Mouse (Mus musculus) kidney, embryonic 15.5 days (tissue): ENCODE results near the gene Smurf2. TPM values are rescaled to one million over a fixed set of nuclear protein-coding genes. Genes with fewer than 3 reads are reported as not detected.

Experiments
- ATAC-seq: fragments of 200-750 bp; cut with Nextera tagmentation; replicated peaks from 2 replicates; pipeline ENCODE4 v1.8.0; 2017; ENCODE audit warnings: moderate TSS enrichment; ENCODE audit not compliant: low FRiP score
- H3K27ac ChIP-seq: fragments of 300-500 bp; sonication (generic); 2 replicates; pipeline ENCODE4 v1.5.1; 2015; ENCODE audit warnings: mild to moderate bottlenecking, inconsistent platforms
- H3K27me3 ChIP-seq: fragments of 300-500 bp; sonication (generic); 2 replicates; pipeline ENCODE4 v1.6.1; 2015; ENCODE audit warnings: inconsistent platforms
- H3K36me3 ChIP-seq: fragments of 300-500 bp; sonication (generic); 2 replicates; pipeline ENCODE4 v1.6.1; 2015; ENCODE audit warnings: inconsistent platforms
- H3K4me1 ChIP-seq: fragments of 300-500 bp; sonication (generic); 2 replicates; pipeline ENCODE4 v1.6.1; 2015; ENCODE audit warnings: inconsistent platforms
- H3K4me2 ChIP-seq: fragments of 300-500 bp; sonication (generic); 2 replicates; pipeline ENCODE4 v1.6.1; 2015; ENCODE audit warnings: moderate library complexity, mild to moderate bottlenecking, inconsistent platforms
- H3K4me3 ChIP-seq: fragments of 300-500 bp; sonication (generic); replicated peaks from 2 replicates; pipeline ENCODE4 v1.5.1; 2015; ENCODE audit warnings: mild to moderate bottlenecking, inconsistent platforms
- H3K9ac ChIP-seq: fragments of 300-500 bp; sonication (generic); 2 replicates; pipeline ENCODE4 v1.6.1; 2015; ENCODE audit warnings: mild to moderate bottlenecking, inconsistent platforms
- H3K9me3 ChIP-seq: fragments of 300-500 bp; sonication (generic); replicated peaks from 2 replicates; pipeline ENCODE4 v1.6.1; 2016; ENCODE audit warnings: inconsistent platforms
- WGBS: fragments of 180-500 bp; shearing (Covaris S2); methylation state at CpG from one replicate; pipeline ENCODE4 v1.1.7; 2015; ENCODE audit warnings: mixed read lengths; 5-methylcytosine and 5-hydroxymethylcytosine counted together
- polyA plus RNA-seq: library from polyadenylated mRNA; unstranded; fragments of >200 nt; fragmentation: Nextera tagmentation; extraction: Ambion mirVana; gene quantifications from 2 replicates; pipeline ENCODE4 v1.2.1, GENCODE M21; 2015

The Smurf2 gene
- polyA plus RNA-seq, 1 experiment from 2014 or later, result 13.7 TPM

DNA sequence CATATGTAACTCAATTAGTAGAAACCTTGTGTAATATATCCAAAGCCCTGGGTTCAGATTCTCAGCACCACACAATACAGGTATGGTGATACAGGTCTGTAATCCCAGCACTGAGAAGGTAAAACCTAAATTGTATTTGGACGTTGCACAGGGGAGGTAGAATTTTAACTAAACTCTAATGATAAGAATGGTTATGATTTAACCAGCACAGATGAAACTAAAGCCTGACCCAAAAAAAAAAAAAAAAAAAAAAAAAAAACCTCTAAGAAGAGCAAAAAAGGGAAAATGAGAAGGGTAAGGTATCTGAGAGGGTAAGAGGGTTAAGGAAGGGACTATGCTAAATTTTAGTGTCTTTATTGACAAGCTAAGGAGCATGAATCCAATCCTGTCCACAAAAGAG, 20.7 kb downstream of the Smurf2 start:
- Histone ChIP-seq H3K4me1 (peaks cover 9% of the 10 kb centered on the region; the same call in 1 of the 2 replicates), H3K9ac (no peak overlapping the region), H3K36me3 (no peaks in the 10 kb centered on the region), H3K9me3 (no peaks in the 10 kb centered on the region), H3K27me3 (no peaks in the 10 kb centered on the region), H3K4me3 (no peak overlapping the region), H3K27ac (no peak overlapping the region), H3K4me2 (no peak overlapping the region)
- no peak for ATAC-seq
- WGBS, result 69% methylated on average over 1 of the region's 1 CpGs

DNA sequence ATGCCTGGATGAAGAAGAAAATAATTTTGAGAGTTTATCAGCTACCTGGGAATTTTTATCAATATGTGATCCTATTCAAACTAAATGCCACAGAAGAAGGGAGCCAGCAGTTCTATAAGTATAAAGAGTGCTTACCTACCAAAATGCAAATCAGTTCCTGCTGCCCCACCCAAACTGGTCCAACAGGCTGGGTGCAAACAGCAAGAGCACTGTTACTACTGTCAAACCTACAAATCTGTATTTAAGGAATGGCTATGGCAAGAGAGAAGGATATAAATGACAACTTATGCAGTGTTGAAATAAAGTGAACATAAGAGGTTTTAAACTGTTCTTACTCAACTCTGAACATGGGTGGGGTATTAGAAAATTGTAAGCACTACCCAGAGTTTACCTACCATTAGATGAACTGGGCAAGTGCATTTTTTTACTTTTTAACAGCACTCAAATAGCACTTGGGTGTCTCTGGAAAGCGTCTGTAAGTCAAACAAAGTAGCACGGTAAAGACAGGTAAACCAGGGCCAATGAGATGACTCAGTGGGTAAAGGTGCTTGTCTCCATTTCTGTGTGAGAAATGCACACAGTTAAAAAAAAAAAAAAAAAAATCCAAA, 23.9 kb downstream of the Smurf2 start:
- Histone ChIP-seq H3K4me1 (peaks cover 12% of the 10 kb centered on the region; the same call in 1 of the 2 replicates), H3K36me3 (no peaks in the 10 kb centered on the region), H3K9ac (no peak overlapping the region), H3K9me3 (no peaks in the 10 kb centered on the region), H3K27ac (no peak overlapping the region), H3K4me3 (no peak overlapping the region), H3K4me2 (no peak overlapping the region), H3K27me3 (no peaks in the 10 kb centered on the region)
- 83% methylated on average over 2 of the region's 2 CpGs for WGBS
- ATAC-seq, result no peak

- Histone ChIP-seq H3K4me2 (no peak overlapping the region), H3K27ac (no peak overlapping the region), H3K36me3 (no peaks in the 10 kb centered on the region), H3K9ac (no peak overlapping the region), H3K9me3 (no peaks in the 10 kb centered on the region), H3K4me1 (peaks cover 11% of the 10 kb centered on the region; the same call in 1 of the 2 replicates), H3K4me3 (no peak overlapping the region), H3K27me3 (no peaks in the 10 kb centered on the region)
- WGBS, result 94% methylated on average over 1 of the region's 1 CpGs
- no peak for ATAC-seq
Observed at GRCm38 (mm10) chr11:106883656-106884055, 36.9 kb downstream of the Smurf2 start.

DNA sequence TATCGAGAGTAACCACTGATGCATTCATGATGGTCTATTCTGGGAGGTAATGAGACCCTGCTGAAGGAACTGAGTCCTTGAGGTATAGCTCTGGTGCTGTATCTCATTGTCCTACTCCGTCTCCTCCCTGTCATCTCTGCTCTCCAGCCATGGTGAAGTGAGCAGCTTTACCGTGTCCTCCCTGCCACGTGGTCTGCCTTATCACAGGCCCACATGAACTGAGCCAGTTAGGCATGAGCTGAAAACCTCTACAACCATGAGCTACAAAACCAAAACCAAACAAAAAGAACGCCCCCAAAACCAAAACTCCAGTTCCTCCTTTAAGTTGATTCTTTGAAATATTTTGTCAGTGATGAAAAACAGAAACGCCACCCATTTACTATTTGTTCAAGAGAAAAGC, 47.9 kb downstream of the Smurf2 start:
- Histone ChIP-seq H3K27me3 (no peaks in the 10 kb centered on the region), H3K4me2 (no peak overlapping the region), H3K9me3 (no peaks in the 10 kb centered on the region), H3K36me3 (peaks cover 25% of the 10 kb centered on the region), H3K4me3 (no peak overlapping the region), H3K27ac (no peak overlapping the region), H3K4me1 (0 out of 2 replicates have a peak, but pooled peaks cover 7% of the 10 kb centered on the region), H3K9ac (no peak overlapping the region)
- no peak for ATAC-seq
- 86% methylated on average over 6 of the region's 6 CpGs for WGBS

DNA sequence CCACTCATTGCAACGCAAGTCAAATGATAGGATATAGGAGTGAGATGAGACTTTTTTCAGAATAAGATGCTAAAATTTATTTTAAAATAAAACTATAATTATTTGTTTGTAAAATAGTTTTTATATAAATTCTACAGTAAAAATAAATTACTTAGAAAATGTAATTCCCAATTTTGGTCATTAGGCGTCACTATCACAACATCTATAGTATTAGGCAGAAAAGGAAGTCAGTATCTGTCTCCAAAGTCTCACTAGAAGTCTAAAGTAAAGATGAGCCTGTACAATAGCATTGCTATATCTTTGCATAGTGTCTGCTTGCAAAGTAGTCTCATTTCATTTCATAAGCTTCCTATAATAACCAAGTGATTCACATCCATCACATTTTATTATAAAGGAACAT, 69.1 kb downstream of the Smurf2 start:
- H3K4me3 ChIP-seq, result no peak overlapping the region
- H3K4me1 ChIP-seq, result no peaks in the 10 kb centered on the region
- no peaks in the 10 kb centered on the region for H3K27me3 ChIP-seq
- H3K9me3 ChIP-seq, result no peaks in the 10 kb centered on the region
- peaks cover 71% of the 10 kb centered on the region for H3K36me3 ChIP-seq
- no peak overlapping the region for H3K9ac ChIP-seq
- no peak overlapping the region for H3K4me2 ChIP-seq
- H3K27ac ChIP-seq, result no peak overlapping the region
- WGBS, result 60% methylated on average over 2 of the region's 2 CpGs
- ATAC-seq, result no peak

DNA sequence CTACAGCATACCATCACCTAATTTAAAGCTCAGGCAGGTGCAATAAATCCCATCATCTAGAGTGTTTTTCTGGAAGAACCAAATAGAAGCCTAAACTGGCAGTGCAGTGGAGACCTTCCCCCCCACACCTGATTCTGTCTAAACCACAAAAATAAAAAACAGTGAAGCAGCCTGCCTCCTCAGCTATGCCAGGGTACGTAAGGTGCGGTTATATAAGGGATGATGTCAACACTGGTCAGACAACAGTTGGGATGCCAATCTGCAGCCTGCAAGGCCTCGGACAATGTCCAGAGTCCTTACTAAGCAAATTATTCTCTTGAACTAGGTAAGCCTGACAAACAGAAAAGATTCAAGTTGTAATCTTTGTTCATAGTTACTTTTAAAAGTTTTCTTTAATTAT, 78.5 kb downstream of the Smurf2 start:
- H3K9me3 ChIP-seq, result no peaks in the 10 kb centered on the region
- H3K27me3 ChIP-seq, result no peaks in the 10 kb centered on the region
- no peak overlapping the region for H3K4me2 ChIP-seq
- no peak overlapping the region for H3K9ac ChIP-seq
- H3K4me1 ChIP-seq, result no peaks in the 10 kb centered on the region
- no peak overlapping the region for H3K27ac ChIP-seq
- peaks cover 84% of the 10 kb centered on the region for H3K36me3 ChIP-seq
- no peak for ATAC-seq
- no peak overlapping the region for H3K4me3 ChIP-seq
- 93% methylated on average over 3 of the region's 3 CpGs for WGBS

- H3K9me3 ChIP-seq, result no peaks in the 10 kb centered on the region
- H3K36me3 ChIP-seq, result peaks cover 80% of the 10 kb centered on the region
- ATAC-seq, result no peak
- no peak overlapping the region for H3K4me3 ChIP-seq
- WGBS, result 91% methylated on average over 7 of the region's 7 CpGs
- H3K4me1 ChIP-seq, result no peaks in the 10 kb centered on the region
- no peak overlapping the region for H3K9ac ChIP-seq
- no peak overlapping the region for H3K4me2 ChIP-seq
- no peak overlapping the region for H3K27ac ChIP-seq
- no peaks in the 10 kb centered on the region for H3K27me3 ChIP-seq
Observed at GRCm38 (mm10) chr11:106828079-106828478, 92.4 kb downstream of the Smurf2 start.

GRCm38 (mm10) chr11:106824403-106824802, 96.1 kb downstream of the Smurf2 start:
- Histone ChIP-seq H3K36me3 (peaks cover 85% of the 10 kb centered on the region), H3K27me3 (no peaks in the 10 kb centered on the region), H3K9me3 (no peaks in the 10 kb centered on the region), H3K27ac (no peak overlapping the region), H3K4me1 (0 out of 2 replicates have a peak, but pooled peaks cover 3% of the 10 kb centered on the region), H3K4me2 (no peak overlapping the region), H3K9ac (no peak overlapping the region), H3K4me3 (no peak overlapping the region)
- ATAC-seq, result no peak
- 93% methylated on average over 10 of the region's 10 CpGs for WGBS

DNA sequence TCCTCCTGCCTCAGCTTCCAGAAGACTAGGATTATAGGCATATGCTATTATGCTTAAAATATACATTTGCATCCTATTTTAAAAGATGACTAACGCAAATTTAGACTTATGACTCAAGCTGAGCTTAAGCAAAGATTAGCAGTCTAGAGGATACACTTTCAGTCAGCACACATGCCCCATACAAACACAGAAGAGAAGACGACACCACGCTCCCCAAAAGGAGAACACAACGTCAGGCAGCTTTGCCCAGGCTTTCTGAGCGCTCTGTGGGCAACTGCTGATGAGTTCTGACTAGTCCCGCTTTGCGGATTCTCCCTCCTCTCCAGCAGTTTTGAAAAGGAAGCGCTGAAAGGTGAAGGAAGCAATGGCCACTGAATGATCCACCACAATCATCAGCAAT, 96.8 kb downstream of the Smurf2 start:
- 93% methylated on average over 8 of the region's 8 CpGs for WGBS
- no peak overlapping the region for H3K9ac ChIP-seq
- H3K27me3 ChIP-seq, result no peaks in the 10 kb centered on the region
- H3K4me2 ChIP-seq, result no peak overlapping the region
- no peak overlapping the region for H3K4me3 ChIP-seq
- H3K9me3 ChIP-seq, result no peaks in the 10 kb centered on the region
- 0 out of 2 replicates have a peak, but pooled peaks cover 3% of the 10 kb centered on the region for H3K4me1 ChIP-seq
- peaks cover 87% of the 10 kb centered on the region for H3K36me3 ChIP-seq
- H3K27ac ChIP-seq, result no peak overlapping the region
- ATAC-seq, result no peak

DNA sequence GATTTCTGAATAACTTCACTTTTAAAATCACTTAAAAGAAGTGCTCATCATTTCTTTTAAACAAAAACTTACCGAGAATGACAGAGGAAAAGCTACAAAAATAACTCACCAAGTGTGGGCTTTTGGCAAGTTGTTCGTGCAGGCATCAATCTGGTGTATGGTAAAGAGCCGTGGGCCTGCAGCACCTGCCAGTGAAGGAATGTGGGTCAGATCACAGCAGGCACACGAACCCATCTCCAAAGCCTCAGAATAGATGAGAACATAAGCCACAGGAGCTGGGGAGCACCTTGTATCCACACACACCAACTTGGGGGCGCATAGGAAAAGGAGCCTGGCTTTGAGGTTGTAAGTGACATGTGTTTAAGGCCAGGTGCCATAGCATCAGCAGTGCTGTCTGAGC, 97.6 kb downstream of the Smurf2 start:
- H3K27ac ChIP-seq, result no peak overlapping the region
- no peak overlapping the region for H3K9ac ChIP-seq
- no peak overlapping the region for H3K4me2 ChIP-seq
- H3K36me3 ChIP-seq, result peaks cover 86% of the 10 kb centered on the region
- no peaks in the 10 kb centered on the region for H3K27me3 ChIP-seq
- 89% methylated on average over 5 of the region's 5 CpGs for WGBS
- no peak for ATAC-seq
- H3K4me3 ChIP-seq, result no peak overlapping the region
- H3K4me1 ChIP-seq, result 0 out of 2 replicates have a peak, but pooled peaks cover 6% of the 10 kb centered on the region
- no peaks in the 10 kb centered on the region for H3K9me3 ChIP-seq

- no peak overlapping the region for H3K9ac ChIP-seq
- 0 out of 2 replicates have a peak, but pooled peaks cover 6% of the 10 kb centered on the region for H3K4me1 ChIP-seq
- H3K9me3 ChIP-seq, result no peaks in the 10 kb centered on the region
- no peak overlapping the region for H3K4me2 ChIP-seq
- H3K36me3 ChIP-seq, result peaks cover 86% of the 10 kb centered on the region
- no peak overlapping the region for H3K27ac ChIP-seq
- WGBS, result 93% methylated on average over 8 of the region's 8 CpGs
- no peaks in the 10 kb centered on the region for H3K27me3 ChIP-seq
- no peak overlapping the region for H3K4me3 ChIP-seq
- no peak for ATAC-seq
Observed at GRCm38 (mm10) chr11:106822491-106822890, 98.0 kb downstream of the Smurf2 start.

- peak overlapping the region; percentile 48; the same call in 1 of the 2 replicates for H3K27ac ChIP-seq
- no peaks in the 10 kb centered on the region for H3K27me3 ChIP-seq
- 0 out of 2 replicates have a peak, but pooled peaks cover 6% of the 10 kb centered on the region for H3K4me1 ChIP-seq
- H3K4me3 ChIP-seq, result no peak overlapping the region
- WGBS, result 78% methylated on average over 6 of the region's 6 CpGs
- peaks cover 87% of the 10 kb centered on the region for H3K36me3 ChIP-seq
- ATAC-seq, result no peak
- H3K4me2 ChIP-seq, result no peak overlapping the region
- H3K9ac ChIP-seq, result no peak overlapping the region
- no peaks in the 10 kb centered on the region for H3K9me3 ChIP-seq
Observed at GRCm38 (mm10) chr11:106821397-106821796, 99.1 kb downstream of the Smurf2 start.

- Histone ChIP-seq H3K36me3 (peaks cover 86% of the 10 kb centered on the region), H3K9me3 (no peaks in the 10 kb centered on the region), H3K9ac (no peak overlapping the region), H3K4me2 (no peak overlapping the region), H3K27me3 (no peaks in the 10 kb centered on the region), H3K27ac (peak overlapping the region; percentile 48; the same call in 1 of the 2 replicates), H3K4me1 (0 out of 2 replicates have a peak, but pooled peaks cover 6% of the 10 kb centered on the region), H3K4me3 (no peak overlapping the region)
- no peak for ATAC-seq
- whole genome bisulfite sequencing, result 45% methylated on average over 4 of the region's 4 CpGs
Observed at GRCm38 (mm10) chr11:106820972-106821371, 99.5 kb downstream of the Smurf2 start.
